Mouse (Mus musculus) G1E (cell line): ENCODE measurements around the gene Alg13.

ENCODE experiments used
- CTCF ChIP-seq: IDR thresholded peaks from 2 replicates; pipeline ENCODE4 v1.5.1; 2012; ENCODE audit warnings: low read depth, low read length, inconsistent platforms, mixed read lengths
- GATA2 ChIP-seq: IDR thresholded peaks from 2 replicates; pipeline ENCODE4 v1.6.1; 2012; ENCODE audit warnings: low read depth, low read length, inconsistent platforms, borderline replicate concordance
- TAL1 ChIP-seq: conservative IDR thresholded peaks from 2 replicates; pipeline ENCODE4 v1.6.1; 2012; ENCODE audit warnings: low read depth, low read length, inconsistent platforms, mixed read lengths

GRCm38 (mm10) chrX:144319366-144319765, 1.8 kb downstream of the Alg13 start:
- no peak for TF ChIP-seq CTCF
- TF ChIP-seq TAL1 = no peak
- no peak for TF ChIP-seq GATA2
